Mouse (Mus musculus) CH12.LX (cell line): ENCODE data around the gene Nt5c2. TPM values are rescaled to one million over a fixed set of nuclear protein-coding genes. Genes with fewer than 3 reads are reported as not detected.

Experiments
- DNase-seq: peaks from one replicate; pipeline ENCODE4 v3.0.0-alpha.2; 2013; ENCODE audit errors: extremely low read depth
- H3K27ac ChIP-seq: 2 replicates; pipeline ENCODE4 v1.5.1; 2012; ENCODE audit warnings: low read depth, mild to moderate bottlenecking, control low read depth, moderate library complexity; ENCODE audit not compliant: insufficient read depth
- H3K27me3 ChIP-seq: replicated peaks from 2 replicates; pipeline ENCODE3; 2012; ENCODE audit warnings: inconsistent platforms
- H3K36me3 ChIP-seq, 2 experiments: replicated peaks in 1 of 2; 2 replicates each; pipeline versions ENCODE3 to v1.6.1; 2012; ENCODE audit warnings: inconsistent platforms in 1 of 2, low read length in 1 of 2, mild to moderate bottlenecking in 1 of 2, mixed read lengths in 1 of 2, moderate library complexity in 1 of 2; ENCODE audit not compliant: control insufficient read depth in 1 of 2, insufficient read depth in 1 of 2
- H3K4me1 ChIP-seq, 2 experiments: 2 replicates each; pipeline ENCODE4 v1.6.1; 2012; ENCODE audit warnings: inconsistent platforms in 1 of 2, moderate library complexity in 1 of 2; ENCODE audit not compliant: insufficient read depth in 2 of 2, control insufficient read depth in 1 of 2
- H3K4me2 ChIP-seq: 2 replicates; pipeline ENCODE4 v1.6.1; 2012; ENCODE audit warnings: low read depth, mild to moderate bottlenecking, control low read depth; ENCODE audit not compliant: poor library complexity, insufficient read depth, severe bottlenecking
- H3K4me3 ChIP-seq, 3 experiments: fragments of 150-350 bp in 1 of 3; sonication (generic) in 1 of 3; replicated peaks in 1 of 3; 2 replicates each; pipeline versions ENCODE3 to v1.5.1; 2011 to 2012; ENCODE audit warnings: low read depth in 2 of 3, low read length in 2 of 3, mild to moderate bottlenecking in 2 of 3, moderate library complexity in 2 of 3, control low read depth in 1 of 3, improper control_type of control experiment in 1 of 3, inconsistent platforms in 1 of 3, mixed read lengths in 1 of 3; ENCODE audit not compliant: poor library complexity in 1 of 3
- H3K79me2 ChIP-seq: replicated peaks from 2 replicates; pipeline ENCODE4 v1.6.1; 2012; ENCODE audit warnings: mild to moderate bottlenecking, moderate library complexity; ENCODE audit not compliant: control insufficient read depth, poor library complexity, insufficient read depth, severe bottlenecking; ENCODE audit errors: extremely low read depth
- H3K9ac ChIP-seq: 2 replicates; pipeline ENCODE4 v1.6.1; 2012; ENCODE audit warnings: low read depth, mild to moderate bottlenecking, control low read depth, moderate library complexity; ENCODE audit not compliant: insufficient read depth
- H3K9me3 ChIP-seq: replicated peaks from 2 replicates; pipeline ENCODE3; 2012; ENCODE audit warnings: low read length, inconsistent platforms, mixed read lengths
- BHLHE40 ChIP-seq: IDR thresholded peaks from 2 replicates; pipeline ENCODE4 v1.6.1; 2011; ENCODE audit warnings: mild to moderate bottlenecking, low read depth, low read length, improper control_type of control experiment
- CHD1 ChIP-seq: IDR thresholded peaks from 2 replicates; pipeline ENCODE4 v1.6.1; 2012; ENCODE audit warnings: low read depth, low read length, improper control_type of control experiment, inconsistent platforms
- CHD2 ChIP-seq: IDR thresholded peaks from 2 replicates; pipeline ENCODE4 v1.6.1; 2011; ENCODE audit warnings: low read length, improper control_type of control experiment
- CTCF ChIP-seq, 2 experiments: IDR thresholded peaks in 1 of 2; conservative IDR thresholded peaks in 1 of 2; 2 replicates each; pipeline ENCODE4 v1.5.1; 2011 to 2012; ENCODE audit warnings: low read depth in 2 of 2, low read length in 2 of 2, improper control_type of control experiment in 1 of 2, inconsistent platforms in 1 of 2, mild to moderate bottlenecking in 1 of 2, moderate library complexity in 1 of 2
- EP300 ChIP-seq: IDR thresholded peaks from 2 replicates; pipeline ENCODE4 v1.6.1; 2011; ENCODE audit warnings: low read length, improper control_type of control experiment
- GABPA ChIP-seq: IDR thresholded peaks from 2 replicates; pipeline ENCODE4 v1.6.1; 2012; ENCODE audit warnings: low read depth, low read length, improper control_type of control experiment, inconsistent platforms; ENCODE audit not compliant: insufficient replicate concordance
- HCFC1 ChIP-seq: IDR thresholded peaks from 2 replicates; pipeline ENCODE4 v1.6.1; 2012; ENCODE audit warnings: low read depth, mild to moderate bottlenecking, inconsistent platforms, low read length, improper control_type of control experiment
- JUN ChIP-seq: IDR thresholded peaks from 2 replicates; pipeline ENCODE4 v1.6.1; 2011; ENCODE audit warnings: low read depth, mild to moderate bottlenecking, low read length, improper control_type of control experiment, moderate library complexity; ENCODE audit not compliant: insufficient read depth
- JUND ChIP-seq: conservative IDR thresholded peaks from 2 replicates; pipeline ENCODE4 v1.6.1; 2011; ENCODE audit warnings: low read depth, low read length, improper control_type of control experiment
- MAFK ChIP-seq: IDR thresholded peaks from 2 replicates; pipeline ENCODE4 v1.6.1; 2011; ENCODE audit warnings: low read length, improper control_type of control experiment; ENCODE audit not compliant: insufficient replicate concordance
- MAZ ChIP-seq: IDR thresholded peaks from 2 replicates; pipeline ENCODE4 v1.6.1; 2012; ENCODE audit warnings: low read depth, mild to moderate bottlenecking, inconsistent platforms, low read length, improper control_type of control experiment, moderate library complexity
- MXI1 ChIP-seq: IDR thresholded peaks from 2 replicates; pipeline ENCODE4 v1.6.1; 2011; ENCODE audit warnings: mild to moderate bottlenecking, low read depth, low read length, improper control_type of control experiment
- MYC ChIP-seq: IDR thresholded peaks from 2 replicates; pipeline ENCODE4 v1.6.1; 2011; ENCODE audit warnings: low read depth, mild to moderate bottlenecking, improper control_type of control experiment, low read length
- NELFE ChIP-seq: IDR thresholded peaks from 2 replicates; pipeline ENCODE4 v1.6.1; 2011; ENCODE audit warnings: low read depth, low read length, improper control_type of control experiment
- PAX5 ChIP-seq: IDR thresholded peaks from 2 replicates; pipeline ENCODE4 v1.6.1; 2012; ENCODE audit warnings: low read length, inconsistent platforms, mixed read lengths
- RAD21 ChIP-seq: IDR thresholded peaks from 2 replicates; pipeline ENCODE4 v1.6.1; 2011; ENCODE audit warnings: low read depth, mild to moderate bottlenecking, low read length, improper control_type of control experiment, moderate library complexity
- RCOR1 ChIP-seq: conservative IDR thresholded peaks from 2 replicates; pipeline ENCODE4 v1.6.1; 2012; ENCODE audit warnings: low read depth, mild to moderate bottlenecking, inconsistent platforms, low read length, improper control_type of control experiment
- SIN3A ChIP-seq: IDR thresholded peaks from 2 replicates; pipeline ENCODE4 v1.6.1; 2012; ENCODE audit warnings: low read length, improper control_type of control experiment, inconsistent platforms
- UBTF ChIP-seq: IDR thresholded peaks from 2 replicates; pipeline ENCODE4 v1.6.1; 2012; ENCODE audit warnings: low read depth, mild to moderate bottlenecking, inconsistent platforms, low read length, improper control_type of control experiment, moderate library complexity
- ZKSCAN1 ChIP-seq: IDR thresholded peaks from 2 replicates; pipeline ENCODE4 v1.6.1; 2012; ENCODE audit warnings: low read depth, inconsistent platforms, low read length, improper control_type of control experiment, borderline replicate concordance
- ZNF384 ChIP-seq: IDR thresholded peaks from 2 replicates; pipeline ENCODE4 v1.6.1; 2012; ENCODE audit warnings: low read depth, low read length, improper control_type of control experiment, inconsistent platforms
- dilution Hi-C: fragments of 300-500 bp; cut with MboI; formaldehyde crosslinking; loops from 2 replicates; pipeline ENCODE4 v1.14.3; 2020; ENCODE audit warnings: low sequenced_read_pairs; ENCODE audit not compliant: extremely low pct_unique_long_range_greater_than_20kb, extremely low pct_ligation_motif_present
- in situ Hi-C: fragments of 300-500 bp; cut with MboI; formaldehyde crosslinking; loops from 3 replicates; pipeline ENCODE4 v1.14.3; 2019; ENCODE audit warnings: low sequenced_read_pairs, low pct_ligation_motif_present, low pct_unique_long_range_greater_than_20kb, mixed read lengths
- polyA plus RNA-seq: library from polyadenylated mRNA; unstranded; fragments of >175 nt; gene quantifications from 2 replicates; pipeline ENCODE4 v1.2.1, GENCODE M21; 2012; ENCODE audit warnings: low read depth; ENCODE audit not compliant: insufficient read length
- total RNA-seq, 2 experiments: library from RNA; depleted of rRNA; stranded (reverse); fragments of 300-350 nt in 1 of 2; fragments of >200 nt in 1 of 2; gene quantifications; 2 replicates each; pipeline ENCODE4 v1.2.3; 2012 to 2014

The Nt5c2 gene
- total and polyA plus RNA-seq, 3 experiments: 15.1 to 62.9 (median 21.1) TPM

- in situ Hi-C loops: no loop called here
These were observed 34.9 kb upstream of the Nt5c2 start for GRCm38 (mm10) chr19:47049840-47050239.

GRCm38 (mm10) chr19:47049061-47049460, 34.1 kb upstream of the Nt5c2 start:
- Histone ChIP-seq H3K9me3 (no peaks in the 10 kb centered on the region), H3K79me2 (peaks cover 11% of the 10 kb centered on the region), H3K4me1 (peaks cover 9 to 28% of the 10 kb centered on the region in 2 experiments), H3K4me3 (peak overlapping the region in 1 of 3 experiments; percentile 18), H3K4me2 (peak overlapping the region; percentile 90), H3K27me3 (no peaks in the 10 kb centered on the region), H3K9ac (no peak overlapping the region), H3K36me3 (peaks cover 20 to 44% of the 10 kb centered on the region in 2 experiments), H3K27ac (no peak overlapping the region)
- dilution Hi-C loops (no loop called here), in situ Hi-C loops (no loop called here)
- TF ChIP-seq UBTF (no peak), GABPA (no peak), CHD1 (no peak), BHLHE40 (no peak), MAZ (no peak), JUND (no peak)
- DNase-seq: no peak

More at GRCm38 (mm10) chr19:47049840-47050239, 34.9 kb upstream of the Nt5c2 start:
- H3K27ac ChIP-seq: no peak overlapping the region
- peaks cover 9 to 27% of the 10 kb centered on the region in 2 experiments for H3K4me1 ChIP-seq
- no peaks in the 10 kb centered on the region for H3K27me3 ChIP-seq
- peak overlapping the region; percentile 90 for H3K4me2 ChIP-seq
- H3K36me3 ChIP-seq: peaks cover 18 to 39% of the 10 kb centered on the region in 2 experiments
- no peak for DNase-seq
- H3K9ac ChIP-seq: peak overlapping the region; percentile 96
- H3K9me3 ChIP-seq: no peaks in the 10 kb centered on the region
- H3K79me2 ChIP-seq: peaks cover 11% of the 10 kb centered on the region
- dilution Hi-C loops: no loop called here
- TF ChIP-seq MAFK (no peak), RAD21 (no peak), MYC (no peak), ZKSCAN1 (no peak), CHD2 (no peak), CTCF (conservative IDR thresholded peaks at IDR 0.05 in 1 of 2, IDR thresholded peaks at IDR 0.05 in 1 of 2; ENCODE audit: low read depth in 2 of 2, low read length in 2 of 2) (no peak), GABPA (no peak), NELFE (no peak)
- H3K4me3 ChIP-seq: peak overlapping the region; percentile 79 to 81 (median 80)

DNA sequence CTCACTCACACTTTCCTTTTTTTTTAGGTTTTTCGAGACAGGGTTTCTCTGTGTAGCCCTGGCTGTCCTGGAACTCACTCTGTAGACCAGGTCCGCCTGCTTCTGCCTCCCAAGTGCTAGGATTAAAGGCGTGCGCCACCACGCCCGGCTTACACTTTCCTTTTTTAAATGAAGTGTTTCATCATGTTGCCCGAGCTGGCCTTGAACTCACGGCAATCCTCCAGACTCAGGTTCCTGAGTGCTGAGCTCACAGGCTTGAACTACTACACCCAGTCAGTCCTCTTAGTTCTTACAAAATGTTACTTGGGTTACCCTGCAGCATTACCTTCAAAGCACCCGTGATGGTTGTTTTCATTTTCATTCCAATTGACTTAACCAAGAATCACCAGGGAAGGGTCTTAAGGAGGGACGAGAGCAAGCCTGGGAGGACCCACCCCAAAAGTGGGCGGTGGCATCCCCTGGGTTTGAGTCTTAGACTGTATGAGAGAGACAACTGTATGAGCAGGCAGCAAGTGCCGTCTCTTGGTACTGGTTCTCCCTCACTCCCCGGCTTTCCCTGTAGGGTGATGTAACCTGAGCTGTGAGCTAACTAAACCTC, 32.4 kb upstream of the Nt5c2 start:
- no peak overlapping the region for H3K9ac ChIP-seq
- TF ChIP-seq PAX5 (no peak), EP300 (no peak), MXI1 (no peak), HCFC1 (no peak), RCOR1 (no peak), JUN (no peak), BHLHE40 (no peak), RAD21 (no peak), ZKSCAN1 (no peak), ZNF384 (no peak), CHD2 (no peak), SIN3A (no peak)
- in situ Hi-C loops: no loop called here
- no peaks in the 10 kb centered on the region for H3K9me3 ChIP-seq
- peaks cover 11% of the 10 kb centered on the region for H3K79me2 ChIP-seq
- dilution Hi-C loops: no loop called here
- H3K4me1 ChIP-seq: peaks cover 9 to 36% of the 10 kb centered on the region in 2 experiments
- no peaks in the 10 kb centered on the region for H3K27me3 ChIP-seq
- DNase-seq: no peak
- H3K27ac ChIP-seq: no peak overlapping the region
- H3K4me3 ChIP-seq: no peak overlapping the region
- peaks cover 24 to 54% of the 10 kb centered on the region in 2 experiments for H3K36me3 ChIP-seq
- no peak overlapping the region for H3K4me2 ChIP-seq
